Mouse (Mus musculus): Measurements from ENCODE around the gene Srsf1.

- TF ChIP-seq TAL1 (IDR thresholded peaks at IDR 0.05; ENCODE audit: low read length) (no peak), GATA1 (IDR thresholded peaks at IDR 0.05; ENCODE audit: low read length) (no peak)
These were observed 21.5 kb downstream of the Srsf1 start for GRCm38 (mm10) chr11:88068411-88069245.

Data from erythroblast, embryonic 14.5 days (primary cell).